Mouse (Mus musculus) heart, adult 2 months (tissue): ENCODE measurements around the gene Lfng.

Experiments used
- CTCF ChIP-seq: fragments of 200-600 bp; IDR thresholded peaks from 2 replicates; pipeline ENCODE4 v1.8.1; 2022; ENCODE audit warnings: antibody characterized with exemption, mild to moderate bottlenecking, moderate library complexity
- POLR2A ChIP-seq: fragments of 200-500 bp; IDR thresholded peaks from 2 replicates; pipeline ENCODE4 v1.6.1; 2011; ENCODE audit warnings: mild to moderate bottlenecking, low read depth, low read length, control low read depth; ENCODE audit not compliant: insufficient read depth

DNA sequence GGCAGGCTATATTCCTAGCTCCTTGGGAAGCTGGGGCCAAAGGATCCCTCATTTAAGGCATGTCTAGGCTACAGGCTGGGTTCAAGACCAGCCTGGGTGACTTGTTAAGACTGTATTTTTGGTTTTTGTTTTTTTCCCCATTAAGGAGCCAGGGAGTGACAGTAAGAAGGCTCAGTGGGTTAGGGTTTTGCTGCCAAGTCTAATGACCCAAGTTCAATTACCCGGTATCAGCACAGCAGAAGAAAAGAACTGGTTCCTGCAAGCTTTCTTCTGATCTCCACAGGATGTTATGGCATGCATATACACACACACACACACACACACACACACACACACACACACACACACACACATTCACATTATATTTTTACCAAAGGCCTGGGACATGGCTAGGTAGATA, 53.3 kb downstream of the Lfng start:
- TF ChIP-seq POLR2A: no peak
- no peak for TF ChIP-seq CTCF
